Mouse (Mus musculus): ENCODE results near the gene Sympk.

DNA sequence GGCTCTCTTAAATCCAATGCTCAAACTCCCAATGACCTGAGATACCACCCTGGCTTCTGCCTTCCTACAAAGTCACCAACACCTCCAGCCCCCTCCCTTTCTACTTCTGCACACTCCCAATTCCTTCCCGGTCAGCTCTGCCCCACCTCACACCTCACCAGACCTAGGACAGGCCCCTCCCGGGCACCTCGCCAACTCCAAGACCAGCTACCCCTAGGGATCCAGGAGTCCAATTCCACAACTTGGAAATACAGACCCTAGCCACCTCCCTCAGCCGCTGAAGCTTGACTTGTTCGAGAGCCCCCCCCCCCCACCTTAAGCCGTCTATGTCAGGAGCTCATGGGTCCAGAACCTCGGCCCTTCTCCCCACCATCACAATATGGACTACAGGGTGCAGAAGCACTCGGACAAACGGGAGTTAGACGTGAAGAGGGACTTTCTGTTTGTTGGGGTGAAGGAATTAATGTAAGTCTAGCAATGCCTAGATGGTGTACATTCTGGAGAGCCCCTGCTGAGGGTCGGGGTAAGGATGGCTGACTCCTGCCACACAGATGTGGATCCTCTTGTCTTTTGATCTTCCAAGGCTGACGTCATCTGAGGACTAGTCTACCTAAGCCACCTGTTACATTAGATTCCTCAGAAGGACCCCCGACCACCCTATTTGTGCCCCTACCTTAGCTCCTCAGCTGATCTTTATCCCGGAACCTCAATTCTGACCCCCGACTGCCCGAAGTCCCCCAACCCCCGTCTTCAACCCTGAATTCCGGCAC is 1.8 kb upstream of the Sympk start:
- TF ChIP-seq POLR2A (IDR thresholded peaks at IDR 0.05; ENCODE audit: insufficient read depth, low read depth, low read length) (no peak), CTCF (IDR thresholded peaks at IDR 0.05; ENCODE audit: insufficient read depth, low read depth, low read length) (no peak)

Data from olfactory bulb, adult 2 months (tissue).